Mouse (Mus musculus) left cerebral cortex, postnatal 4 days (tissue): ENCODE measurements around the gene Olfr1378. TPM values are rescaled to one million over a fixed set of nuclear protein-coding genes. Genes with fewer than 3 reads are reported as not detected.

Experiments
- total RNA-seq, 2 experiments: library from RNA; stranded (reverse); gene quantifications; 2 replicates each; pipeline ENCODE4 v1.2.3; 2021

Gene Olfr1378
- total RNA-seq, 2 experiments from 2014 or later: not detected

Other genes with a start within 250 kb of the Olfr1378 start
- gene Zfp354c, start 138.8 kb upstream of the Olfr1378 start, total RNA-seq: 10 to 100 TPM; 88.7 to 90.6 TPM
- gene Zfp879, start 125.0 kb upstream of the Olfr1378 start, total RNA-seq: 1 to 10 TPM; 4.1 to 4.4 TPM
- gene Grm6, start 115.8 kb upstream of the Olfr1378 start, total RNA-seq: not detected
- 1 to 10 TPM; 6.9 to 8.4 TPM for gene Zfp454, start 78.9 kb upstream of the Olfr1378 start, total RNA-seq
- 10 to 100 TPM; 33.7 to 39.2 TPM for gene Zfp2, start 50.4 kb upstream of the Olfr1378 start, total RNA-seq
- gene Zfp354b, start 34.9 kb upstream of the Olfr1378 start, total RNA-seq: 1 to 10 TPM; 6.1 to 7.6 TPM
- not detected for gene 4933414I15Rik, start 22.8 kb upstream of the Olfr1378 start, total RNA-seq
- not detected for gene Prop1, start 12.8 kb upstream of the Olfr1378 start, total RNA-seq
- gene Olfr1377, start 15.4 kb downstream of the Olfr1378 start, total RNA-seq: not detected
- not detected for gene Olfr51, start 37.1 kb downstream of the Olfr1378 start, total RNA-seq
- gene Olfr54, start 47.7 kb downstream of the Olfr1378 start, total RNA-seq: not detected
- not detected for gene Olfr1375, start 81.6 kb downstream of the Olfr1378 start, total RNA-seq
- gene Zfp354a, start 92.7 kb downstream of the Olfr1378 start, total RNA-seq: 10 to 100 TPM; 11.1 to 11.2 TPM